Mouse (Mus musculus): ENCODE results near the gene Itga7.

DNA sequence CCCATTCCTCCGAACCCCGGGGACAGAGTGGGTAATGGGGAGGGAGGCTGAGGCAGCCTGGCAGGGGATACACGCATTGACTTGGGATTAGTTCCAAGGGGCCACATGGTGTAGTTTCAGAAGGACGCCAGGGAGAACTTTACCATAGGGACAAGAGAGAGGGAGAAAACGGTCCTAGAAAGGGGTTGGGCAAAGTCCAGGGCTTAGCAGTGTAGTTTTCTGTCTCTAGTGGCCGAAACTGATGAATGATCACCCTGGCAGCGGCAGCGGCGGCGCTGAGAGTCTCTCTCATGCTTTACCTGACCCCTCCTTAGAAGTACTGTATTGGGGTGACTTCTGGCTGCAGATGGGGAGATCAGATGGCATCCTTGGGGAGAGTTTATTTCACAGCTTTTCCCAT, 24.7 kb downstream of the Itga7 start:
- TF ChIP-seq EP300 (IDR thresholded peaks at IDR 0.05; ENCODE audit: low read depth) (no peak), CTCF (IDR thresholded peaks at IDR 0.05; ENCODE audit: low read depth) (no peak)

Data from heart, postnatal 0 days (tissue).